Mouse (Mus musculus): ENCODE results near the gene Tpcn2.

DNA sequence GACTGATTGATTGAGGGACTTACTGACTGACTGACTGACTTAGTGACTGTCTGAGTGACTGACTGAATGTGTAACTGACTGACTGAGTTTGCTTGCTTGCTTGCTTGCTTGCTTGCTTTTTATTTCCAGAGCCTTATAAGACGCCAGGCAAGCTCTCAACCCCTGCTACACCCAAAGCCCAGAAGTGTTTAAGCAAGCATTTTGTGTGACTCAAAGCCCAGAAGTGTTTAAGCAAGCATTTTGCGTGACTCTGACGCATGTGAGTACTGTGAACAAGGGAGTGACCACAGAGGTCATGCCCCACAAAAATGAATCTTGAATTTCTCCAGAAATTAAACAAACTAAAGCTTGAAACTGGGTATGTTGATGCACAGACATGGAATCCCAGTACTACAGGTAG, 482 bp upstream of the Tpcn2 start:
- no peak for TF ChIP-seq CTCF (IDR thresholded peaks at IDR 0.05; ENCODE audit: extremely low read depth, insufficient read depth, low read length)
- TF ChIP-seq POLR2A (IDR thresholded peaks at IDR 0.05; ENCODE audit: extremely low read depth, insufficient read depth, low read length) = no peak
